Mouse (Mus musculus): Measurements from ENCODE around the gene Zfp398.

Gene Zfp398

DNA sequence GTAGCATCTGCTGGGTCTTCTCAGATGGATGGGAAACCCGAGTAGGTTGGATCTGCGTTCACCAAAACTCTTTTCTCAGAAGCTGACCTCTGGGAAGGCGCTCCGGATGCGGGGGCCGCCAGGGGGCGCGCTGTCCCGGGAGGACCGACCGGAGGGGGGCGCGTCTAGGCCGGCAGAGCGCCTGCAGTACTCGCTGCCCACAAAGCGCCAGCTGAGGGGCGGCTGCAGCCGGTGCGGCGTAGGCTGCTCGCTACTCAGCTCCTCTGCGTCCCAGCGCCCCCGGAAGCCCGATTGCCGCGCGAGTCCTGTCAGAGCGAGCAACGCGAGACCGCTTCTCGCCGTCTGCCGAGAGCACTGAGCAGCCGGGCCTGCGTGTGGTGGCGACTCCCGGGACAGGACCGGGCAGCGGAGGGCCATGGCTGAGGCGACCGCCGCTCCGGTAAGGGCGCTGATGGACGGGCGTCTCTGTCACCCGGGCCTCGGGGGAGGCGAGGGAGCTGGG, at the start of gene Zfp398:
Gene Zfp398, plus strand, starts transcription at position 180 of the 502 bp plus-strand sequence.
- peak; percentile 92 for DNase-seq

DNA sequence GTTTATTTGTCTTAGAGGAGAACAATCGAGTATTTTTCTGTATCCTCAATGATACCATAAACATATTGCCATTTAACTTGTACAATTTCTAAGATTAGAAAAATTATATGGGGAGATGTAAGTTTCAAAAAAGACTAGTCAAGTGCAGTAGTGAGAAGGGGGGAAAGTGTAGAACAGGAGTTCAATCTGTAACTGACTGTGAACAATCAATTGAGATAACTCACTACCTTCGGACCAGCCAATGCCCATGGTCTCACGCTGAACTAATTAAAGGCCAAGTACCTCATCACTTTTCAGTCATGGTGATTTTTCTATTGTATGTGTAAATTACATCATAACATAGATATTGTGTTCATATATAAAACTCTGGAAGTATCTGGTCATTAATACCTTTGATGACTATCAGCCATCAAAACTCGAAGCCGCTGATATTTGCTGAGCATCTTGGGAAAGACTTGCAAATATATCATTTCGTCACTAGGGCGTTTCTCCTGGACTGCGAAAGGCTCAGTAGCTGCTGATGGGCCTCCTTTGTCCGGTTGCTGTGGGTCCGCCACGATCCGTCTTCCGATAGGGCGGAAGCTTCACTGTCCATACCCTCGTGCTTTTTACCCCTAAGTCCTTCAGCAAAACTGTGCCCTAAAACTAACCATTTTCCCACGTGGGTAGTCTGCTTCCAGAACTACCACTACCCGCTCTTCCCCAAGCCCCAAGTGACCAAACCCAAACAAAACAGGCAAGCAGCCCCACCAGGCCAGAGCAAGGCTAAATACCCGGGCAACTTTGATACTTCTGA, 47.3 kb upstream of the Zfp398 start:
- peak; percentile 88 for DNase-seq

- DNase-seq, result no peak
Observed at GRCm38 (mm10) chr6:47788821-47789220, 46.6 kb upstream of the Zfp398 start.

DNA sequence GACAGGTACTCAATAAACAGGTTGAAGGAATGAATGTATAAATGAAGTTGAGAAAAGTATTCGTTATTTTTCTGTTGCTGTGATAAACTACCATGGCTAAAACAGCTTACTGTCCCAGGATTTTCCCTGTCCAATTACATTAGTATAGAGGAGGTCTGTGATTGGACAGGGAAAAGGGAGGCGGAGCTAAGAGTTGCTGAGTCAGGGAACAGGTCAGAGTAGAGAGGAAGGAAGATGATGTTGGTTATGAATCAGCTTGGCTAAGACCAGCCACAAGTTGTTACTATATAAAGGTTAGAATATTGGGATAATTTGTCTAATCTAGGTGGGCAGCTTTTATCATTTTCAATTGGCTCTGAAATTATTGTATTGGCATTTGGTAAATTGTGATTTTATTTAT, 44.7 kb upstream of the Zfp398 start:
- DNase-seq, result no peak

- no peak for DNase-seq
Observed at GRCm38 (mm10) chr6:47792533-47792932, 42.9 kb upstream of the Zfp398 start.

DNA sequence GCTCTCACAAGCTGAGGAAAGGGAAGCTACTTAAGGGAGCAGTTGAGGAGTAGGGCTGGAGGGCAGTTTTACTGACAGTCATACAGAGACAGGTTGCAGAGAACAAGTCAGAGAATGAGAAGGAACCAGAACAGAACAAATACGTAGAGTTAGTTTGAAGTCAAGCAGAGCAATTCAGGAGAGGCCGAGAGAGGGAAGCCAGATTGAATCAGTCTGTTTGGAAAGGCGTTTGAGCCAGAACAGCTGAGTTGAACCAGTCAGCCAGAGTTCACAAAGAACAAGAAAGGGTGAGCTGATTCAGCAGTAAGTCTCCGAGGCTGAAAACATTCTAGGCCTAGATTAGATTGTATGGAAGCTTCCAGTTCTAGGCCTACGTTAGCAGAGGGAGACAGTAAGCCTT, 42.2 kb upstream of the Zfp398 start:
- DNase-seq, result no peak

GRCm38 (mm10) chr6:47794106-47794830, 41.2 kb upstream of the Zfp398 start:
- peak; percentile 48 for DNase-seq

DNA sequence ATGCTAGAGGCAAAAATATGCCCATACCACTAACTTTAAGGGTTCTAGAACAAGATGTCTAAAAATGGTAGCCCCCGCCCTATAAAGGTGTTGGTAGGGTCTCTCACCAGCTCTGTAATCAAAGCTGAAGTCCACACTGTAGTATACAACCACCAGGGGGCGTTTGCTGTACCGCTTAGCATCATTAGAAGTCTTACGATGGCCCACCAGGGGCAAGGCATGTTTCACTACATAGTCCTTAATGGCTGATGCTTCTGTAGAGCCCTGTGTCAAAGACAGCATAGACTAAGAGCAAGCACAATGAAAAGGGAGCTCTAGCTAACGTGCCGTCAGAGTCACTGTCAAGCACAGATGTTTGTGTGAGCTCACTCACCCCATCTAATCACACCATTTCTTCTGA, 36.4 kb upstream of the Zfp398 start:
- peak; percentile 36 for DNase-seq

- DNase-seq, result no peak
Observed at GRCm38 (mm10) chr6:47805520-47805919, 29.9 kb upstream of the Zfp398 start.

- no peak for DNase-seq
Observed at GRCm38 (mm10) chr6:47807419-47807818, 28.0 kb upstream of the Zfp398 start.

DNA sequence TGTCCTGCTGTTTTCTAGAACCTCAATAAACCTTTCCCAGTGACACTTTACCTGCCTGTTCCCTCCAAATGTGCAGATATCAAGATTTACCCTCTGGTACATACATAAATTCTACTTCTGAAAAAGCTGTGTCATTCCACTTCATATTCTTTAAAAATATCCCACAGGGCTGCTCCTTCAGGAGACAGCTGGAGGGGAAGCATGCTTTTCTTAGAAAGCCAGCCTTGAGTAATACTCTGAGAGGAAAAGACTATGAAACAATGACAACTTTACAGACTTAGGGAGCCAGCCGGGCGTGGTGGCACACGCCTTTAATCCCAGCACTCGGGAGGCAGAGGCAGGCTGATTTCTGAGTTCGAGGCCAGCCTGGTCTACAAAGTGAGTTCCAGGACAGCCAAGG, 26.9 kb upstream of the Zfp398 start:
- DNase-seq, result no peak

GRCm38 (mm10) chr6:47809053-47809452, 26.4 kb upstream of the Zfp398 start:
- no peak for DNase-seq

DNA sequence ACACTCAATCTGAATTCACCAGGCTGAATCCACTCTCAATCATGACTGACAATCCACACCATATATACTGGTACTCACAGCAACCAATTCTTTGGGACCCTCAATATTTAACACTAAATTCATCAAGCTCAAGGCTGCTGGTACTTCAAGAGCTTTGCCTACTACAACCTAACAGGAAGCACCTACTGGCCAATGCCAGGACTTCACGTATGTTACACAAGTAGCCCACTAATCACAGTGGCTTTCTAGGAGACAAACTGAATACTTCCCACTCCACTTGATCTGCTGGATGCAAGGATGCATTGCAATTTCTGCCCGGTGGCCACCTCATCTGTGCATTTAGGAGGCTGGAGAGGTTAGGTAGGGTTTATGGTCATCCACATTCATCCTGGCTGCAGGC, 25.3 kb upstream of the Zfp398 start:
- no peak for DNase-seq

- DNase-seq, result no peak
Observed at GRCm38 (mm10) chr6:47811324-47811723, 24.1 kb upstream of the Zfp398 start.

DNA sequence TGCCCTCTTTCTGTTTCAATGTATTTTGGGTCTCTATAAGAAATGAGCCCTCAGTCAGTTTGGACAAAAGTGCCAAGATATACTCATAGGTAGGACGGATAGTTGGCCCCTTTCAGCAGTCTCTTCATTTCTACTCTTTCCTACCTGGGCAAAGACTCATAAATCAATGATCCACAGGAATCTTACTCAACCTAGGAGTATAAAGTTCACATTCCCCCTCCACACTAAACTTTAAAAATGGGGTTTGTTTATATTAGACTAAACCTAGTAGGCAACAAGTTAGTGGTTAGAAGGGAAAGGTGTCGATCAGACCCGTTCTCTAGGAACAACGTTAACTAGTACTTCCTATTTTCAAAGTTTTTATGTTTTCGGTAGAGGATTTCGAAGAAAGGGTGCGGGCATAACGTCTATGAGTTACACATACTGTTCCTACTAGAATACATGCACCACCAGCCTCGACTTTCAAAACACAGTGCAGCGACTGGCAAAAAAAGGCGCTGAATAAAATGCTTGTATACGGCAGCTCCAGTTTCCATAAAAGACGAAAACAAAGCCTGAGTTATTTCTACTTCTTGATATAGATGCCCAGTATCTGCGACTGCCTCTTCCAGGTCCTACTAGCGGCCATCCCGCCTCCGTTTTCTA, 23.1 kb upstream of the Zfp398 start:
- no peak for DNase-seq

GRCm38 (mm10) chr6:47813257-47813878, 22.1 kb upstream of the Zfp398 start, which contains the start of gene Pdia4:
Gene Pdia4 (minus strand): TSS chr6:47813430.
- DNase-seq, result peak; percentile 100

- no peak for DNase-seq
Observed at GRCm38 (mm10) chr6:47816151-47816550, 19.3 kb upstream of the Zfp398 start.

DNA sequence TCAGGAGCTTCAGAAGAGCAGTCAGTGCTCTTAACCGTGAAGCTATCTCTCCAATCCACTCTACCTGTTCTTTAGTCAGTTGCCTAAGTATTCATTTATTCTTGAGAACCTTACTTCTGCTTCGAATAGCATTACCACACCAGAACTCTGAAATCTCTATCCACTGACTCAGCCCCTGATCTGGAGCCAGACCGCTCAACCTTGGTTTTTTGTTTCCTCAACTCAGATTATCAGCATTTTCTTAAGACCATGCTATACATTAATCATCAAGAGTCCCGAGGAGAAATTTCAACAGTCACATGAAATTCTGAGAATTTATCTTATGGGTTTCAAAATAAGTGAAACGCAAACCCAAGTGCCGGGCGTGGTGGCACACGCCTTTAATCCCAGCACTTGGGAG, 16.7 kb upstream of the Zfp398 start:
- no peak for DNase-seq

- DNase-seq, result no peak
Observed at GRCm38 (mm10) chr6:47819626-47820325, 15.7 kb upstream of the Zfp398 start.

DNA sequence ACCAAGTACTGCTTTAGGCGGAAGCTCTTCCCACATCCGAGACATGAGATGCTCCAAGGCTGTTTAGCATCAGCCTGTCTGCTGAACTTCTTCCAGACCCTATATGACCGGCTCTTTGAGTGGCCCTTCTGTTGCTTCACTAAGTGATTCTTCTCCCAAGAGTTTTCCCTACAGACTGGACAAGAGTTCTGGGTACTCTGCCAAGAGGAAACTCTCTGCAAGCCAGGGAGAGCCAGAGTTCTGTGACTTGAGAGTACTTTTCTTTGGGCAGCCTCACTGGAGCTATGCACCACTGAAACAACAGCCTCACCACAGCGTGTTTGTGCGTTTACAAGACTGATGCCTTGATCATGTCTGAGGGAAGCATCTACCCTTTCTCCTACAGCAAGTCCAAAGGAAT, 14.2 kb upstream of the Zfp398 start:
- DNase-seq, result no peak

DNA sequence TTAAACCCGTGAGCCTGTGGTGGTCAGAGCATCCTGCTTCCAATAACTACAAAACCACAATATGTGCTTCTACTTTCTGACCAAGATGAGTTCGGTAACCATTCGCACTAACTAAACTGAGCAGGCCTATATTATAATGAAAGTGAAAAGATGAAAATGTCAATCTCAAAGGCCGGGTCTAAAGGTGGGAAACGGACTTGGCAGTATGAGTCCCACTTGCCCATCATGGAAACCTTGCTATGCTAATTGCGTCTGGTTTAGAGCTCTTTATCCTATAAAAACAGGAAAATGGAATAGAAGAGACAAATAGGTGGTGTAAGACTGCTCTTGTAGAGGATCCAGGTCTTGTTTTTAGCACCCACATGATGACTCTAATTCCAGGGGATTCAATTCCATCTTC, 13.7 kb upstream of the Zfp398 start:
- no peak for DNase-seq

GRCm38 (mm10) chr6:47824241-47824640, 11.2 kb upstream of the Zfp398 start:
- DNase-seq, result no peak

Measured in kidney, adult 11 months (tissue).